Mouse (Mus musculus) limb, embryonic 14.5 days (tissue): ENCODE results near the gene Nova2. TPM values are rescaled to one million over a fixed set of nuclear protein-coding genes. Genes with fewer than 3 reads are reported as not detected.

Experiments
- ATAC-seq: fragments of 200-750 bp; cut with Nextera tagmentation; 2 replicates; pipeline ENCODE4 v1.8.0; 2017; ENCODE audit warnings: low read depth, moderate number of reproducible peaks, moderate TSS enrichment; ENCODE audit not compliant: low FRiP score
- DNase-seq: peaks from one replicate; pipeline ENCODE4 v3.0.0-alpha.2; 2015; ENCODE audit warnings: low spot score
- H3K27ac ChIP-seq: fragments of 300-500 bp; sonication (generic); replicated peaks from 2 replicates; pipeline ENCODE4 v1.5.1; 2014; ENCODE audit warnings: low read depth, mild to moderate bottlenecking, low read length, moderate library complexity, mixed read lengths
- H3K27me3 ChIP-seq: fragments of 300-500 bp; sonication (generic); 2 replicates; pipeline ENCODE4 v1.6.1; 2014; ENCODE audit warnings: low read length, mixed read lengths; ENCODE audit not compliant: control insufficient read depth, insufficient read depth
- H3K36me3 ChIP-seq: fragments of 300-500 bp; sonication (generic); 2 replicates; pipeline ENCODE4 v1.6.1; 2014; ENCODE audit warnings: mild to moderate bottlenecking, low read length, moderate library complexity, mixed read lengths; ENCODE audit not compliant: control insufficient read depth, insufficient read depth
- H3K4me1 ChIP-seq: fragments of 300-500 bp; sonication (generic); 2 replicates; pipeline ENCODE4 v1.6.1; 2014; ENCODE audit warnings: antibody characterized with exemption, low read length, mixed read lengths; ENCODE audit not compliant: control insufficient read depth, insufficient read depth
- H3K4me2 ChIP-seq: fragments of 300-500 bp; sonication (generic); replicated peaks from 2 replicates; pipeline ENCODE4 v1.6.1; 2014; ENCODE audit warnings: low read depth, mild to moderate bottlenecking, low read length, moderate library complexity; ENCODE audit not compliant: severe bottlenecking
- H3K4me3 ChIP-seq: fragments of 300-500 bp; sonication (generic); replicated peaks from 2 replicates; pipeline ENCODE4 v1.5.1; 2014; ENCODE audit warnings: low read length
- H3K9ac ChIP-seq: fragments of 300-500 bp; sonication (generic); 2 replicates; pipeline ENCODE4 v1.6.1; 2014; ENCODE audit warnings: mild to moderate bottlenecking, low read depth, low read length, moderate library complexity; ENCODE audit not compliant: severe bottlenecking
- H3K9me3 ChIP-seq: fragments of 300-500 bp; sonication (generic); 2 replicates; pipeline ENCODE4 v1.6.1; 2016; ENCODE audit warnings: low read length; ENCODE audit not compliant: control insufficient read depth
- POLR2A ChIP-seq: fragments of 200-500 bp; IDR thresholded peaks from 2 replicates; pipeline ENCODE4 v1.8.0; 2012; ENCODE audit warnings: inconsistent platforms, mild to moderate bottlenecking, moderate library complexity, borderline replicate concordance; ENCODE audit not compliant: insufficient read depth, insufficient read length; ENCODE audit errors: extremely low read depth
- WGBS: fragments of 180-500 bp; shearing (Covaris S2); extraction: QIAGEN DNeasy Blood & Tissue Kit; methylation state at CpG from one replicate; pipeline ENCODE4 v1.1.7; 2014; 5-methylcytosine and 5-hydroxymethylcytosine counted together
- polyA plus RNA-seq, 2 experiments: library from polyadenylated mRNA; depleted of rRNA in 1 of 2; stranded (reverse) in 1 of 2; unstranded in 1 of 2; fragments of >200 nt; fragmentation: Nextera tagmentation in 1 of 2; extraction: Ambion mirVana in 1 of 2; gene quantifications; 2 replicates each; pipeline versions ENCODE4 v1.2.1 to v1.2.3; 2012 to 2014

Gene Nova2
- polyA plus RNA-seq, 2 experiments = 0.37 to 1.3 TPM

GRCm38 (mm10) chr7:18990601-18991295, 65.1 kb downstream of the Nova2 start, which contains the start of gene Mypop:
Gene Mypop (plus strand): TSS chr7:18991245.
- TF ChIP-seq POLR2A = peak; percentile 70; the same call in 1 of the 2 replicates
- WGBS = under 1% methylated on average over 34 of the region's 37 CpGs
- peak within 1 kb of the TSS; percentile 49 for H3K4me3 ChIP-seq
- peak within 1 kb of the TSS; percentile 86 for H3K4me2 ChIP-seq
- DNase-seq (peak; percentile 100), ATAC-seq (peak; percentile 97)
- H3K9ac ChIP-seq = peak within 1 kb of the TSS; percentile 50
- peaks cover 16% of the 10 kb centered on the region for H3K27me3 ChIP-seq
- H3K9me3 ChIP-seq = no peaks in the 10 kb centered on the region
- no peaks in the 10 kb centered on the region; the same call in 1 of the 2 replicates for H3K36me3 ChIP-seq
- H3K27ac ChIP-seq = peak within 1 kb of the TSS; percentile 73
- peaks cover 10% of the 10 kb centered on the region for H3K4me1 ChIP-seq

- Histone ChIP-seq H3K9me3 (no peaks in the 10 kb centered on the region), H3K27ac (no peak overlapping the region), H3K4me2 (peak overlapping the region; percentile 86), H3K4me3 (peak overlapping the region; percentile 49), H3K9ac (peak overlapping the region; percentile 50), H3K4me1 (peaks cover 10% of the 10 kb centered on the region), H3K27me3 (peaks cover 16% of the 10 kb centered on the region), H3K36me3 (no peaks in the 10 kb centered on the region; the same call in 1 of the 2 replicates)
- no peak for TF ChIP-seq POLR2A
- no peak for ATAC-seq
- no peak for DNase-seq
- under 1% methylated on average over 52 of the region's 59 CpGs for WGBS
Measured at GRCm38 (mm10) chr7:18991660-18992293, 66.1 kb downstream of the Nova2 start.

- DNase-seq (no peak), ATAC-seq (no peak)
- Histone ChIP-seq H3K27me3 (peaks cover 16% of the 10 kb centered on the region), H3K9me3 (no peaks in the 10 kb centered on the region), H3K36me3 (no peaks in the 10 kb centered on the region; the same call in 1 of the 2 replicates), H3K4me3 (peak overlapping the region; percentile 49), H3K9ac (peak overlapping the region; percentile 50), H3K4me2 (peak overlapping the region; percentile 86), H3K4me1 (peaks cover 10% of the 10 kb centered on the region), H3K27ac (no peak overlapping the region)
- TF ChIP-seq POLR2A = no peak
- WGBS = 2% methylated on average over 31 of the region's 31 CpGs
Measured at GRCm38 (mm10) chr7:18992294-18992675, 66.6 kb downstream of the Nova2 start.

- no peaks in the 10 kb centered on the region for H3K9me3 ChIP-seq
- H3K4me3 ChIP-seq = peak overlapping the region; percentile 49; the same call in 1 of the 2 replicates
- no peak overlapping the region for H3K27ac ChIP-seq
- H3K36me3 ChIP-seq = no peaks in the 10 kb centered on the region; the same call in 1 of the 2 replicates
- peak overlapping the region; percentile 86 for H3K4me2 ChIP-seq
- H3K9ac ChIP-seq = peak overlapping the region; percentile 50; the same call in 1 of the 2 replicates
- 81% methylated on average over 5 of the region's 5 CpGs for WGBS
- ATAC-seq = no peak
- DNase-seq = no peak
- peaks cover 16% of the 10 kb centered on the region for H3K27me3 ChIP-seq
- no peak for TF ChIP-seq POLR2A
- H3K4me1 ChIP-seq = peaks cover 10% of the 10 kb centered on the region
Measured at GRCm38 (mm10) chr7:18993036-18993435, 67.3 kb downstream of the Nova2 start.

- Histone ChIP-seq H3K4me1 (peaks cover 5% of the 10 kb centered on the region; the same call in 1 of the 2 replicates), H3K27me3 (no peaks in the 10 kb centered on the region), H3K36me3 (peaks cover 9% of the 10 kb centered on the region), H3K27ac (no peak overlapping the region), H3K4me3 (no peak overlapping the region), H3K4me2 (no peak overlapping the region), H3K9ac (no peak overlapping the region), H3K9me3 (no peaks in the 10 kb centered on the region)
- ATAC-seq (no peak), DNase-seq (no peak)
- WGBS = 40% methylated on average over 9 of the region's 9 CpGs
- TF ChIP-seq POLR2A = no peak
Measured at GRCm38 (mm10) chr7:18998835-18999234, 73.1 kb downstream of the Nova2 start.
